Mouse (Mus musculus): ENCODE data around the gene Ddx31. TPM values are rescaled to one million over a fixed set of nuclear protein-coding genes. Genes with fewer than 3 reads are reported as not detected.

The Ddx31 gene
- polyA plus RNA-seq, 1 experiment from 2014 or later: 15.1 TPM

DNA sequence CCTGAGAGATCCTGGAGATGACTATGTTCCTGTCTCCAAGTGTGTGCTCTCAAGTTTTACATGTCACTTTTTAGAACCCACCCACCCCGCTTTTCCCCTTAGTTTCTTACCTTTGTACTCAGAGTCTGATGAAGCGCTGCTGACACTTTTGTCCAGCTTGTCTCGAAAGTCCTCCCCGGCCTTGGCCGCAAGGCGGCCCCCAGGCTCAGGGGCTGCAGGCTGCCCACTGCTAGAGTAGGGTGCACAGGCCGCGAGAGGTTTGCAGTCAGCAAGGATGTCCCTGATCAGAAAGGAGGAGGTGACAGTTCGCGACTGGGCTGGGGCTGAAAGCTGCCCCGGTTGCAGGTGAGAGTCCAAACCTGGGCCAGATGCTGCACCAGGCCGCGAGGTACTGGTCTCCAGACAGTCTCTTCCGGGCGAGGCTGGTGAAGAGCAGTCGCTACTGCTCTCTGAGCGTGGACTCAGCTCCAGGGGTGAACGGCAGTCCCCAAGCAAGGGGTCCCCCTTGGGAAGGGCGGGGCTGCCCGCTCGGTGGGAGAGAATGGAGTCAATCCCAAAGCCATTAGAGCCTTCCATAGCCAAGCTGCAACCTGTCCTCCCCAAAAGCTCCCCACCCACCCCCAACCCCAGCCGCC lies 75.0 kb downstream of the Ddx31 start:
- Histone ChIP-seq H3K36me3 (ENCODE audit: poor library complexity, severe bottlenecking) (no peaks in the 10 kb centered on the region), H3K27me3 (peaks cover 99% of the 10 kb centered on the region), H3K27ac (no peak overlapping the region), H3K9me3 (replicated peaks) (no peaks in the 10 kb centered on the region), H3K4me2 (no peak overlapping the region), H3K9ac (no peak overlapping the region), H3K4me1 (peaks cover 27% of the 10 kb centered on the region), H3K4me3 (no peak overlapping the region)
- no peak for ATAC-seq
- WGBS: 2% methylated on average over 22 of the region's 22 CpGs

DNA sequence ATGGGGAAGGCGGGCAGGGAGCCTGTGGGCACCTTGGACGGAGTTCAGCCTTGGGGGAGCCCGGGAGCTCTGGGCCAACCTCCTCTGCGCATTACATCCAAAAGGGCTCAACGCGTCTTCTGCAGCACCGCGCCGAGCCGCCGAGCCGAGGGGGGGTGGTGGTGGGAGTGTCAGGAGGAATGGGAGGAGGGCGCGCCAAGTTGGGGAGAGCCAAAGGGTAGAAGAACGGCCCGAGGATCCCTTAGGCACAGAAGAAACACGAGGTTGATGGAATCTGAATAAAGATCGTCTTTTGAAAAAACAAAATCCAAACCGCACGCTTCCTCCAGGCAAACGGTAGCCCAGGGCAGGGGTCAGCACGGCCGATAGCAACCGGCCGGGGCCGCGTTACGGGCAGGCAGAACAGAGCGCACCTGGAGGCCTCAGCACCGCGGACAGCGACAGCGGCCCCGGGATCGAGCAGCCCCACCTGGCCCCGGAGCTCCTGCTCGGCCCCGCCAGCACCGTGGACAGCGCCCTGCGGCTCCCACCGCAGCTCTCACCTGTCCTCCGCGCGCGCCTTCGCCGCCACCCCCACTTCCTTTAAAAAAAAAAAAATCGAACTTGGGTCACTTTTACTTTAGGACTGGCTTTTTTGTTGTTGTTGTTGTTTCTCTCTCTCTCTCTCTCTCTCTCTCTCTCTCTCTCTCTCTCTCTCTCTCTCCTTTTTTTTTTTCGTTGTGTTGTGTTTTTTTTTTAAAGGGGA lies 75.7 kb downstream of the Ddx31 start:
- Histone ChIP-seq H3K36me3 (ENCODE audit: poor library complexity, severe bottlenecking) (no peaks in the 10 kb centered on the region), H3K27me3 (peaks cover 99% of the 10 kb centered on the region), H3K27ac (no peak overlapping the region), H3K4me1 (peaks cover 27% of the 10 kb centered on the region), H3K4me3 (0 out of 2 replicates have a peak overlapping the region, but pooled peaks have one; percentile 7), H3K9ac (no peak overlapping the region), H3K9me3 (replicated peaks) (no peaks in the 10 kb centered on the region), H3K4me2 (no peak overlapping the region; the same call in 1 of the 2 replicates)
- no peak for ATAC-seq
- under 1% methylated on average over 50 of the region's 50 CpGs for WGBS

DNA sequence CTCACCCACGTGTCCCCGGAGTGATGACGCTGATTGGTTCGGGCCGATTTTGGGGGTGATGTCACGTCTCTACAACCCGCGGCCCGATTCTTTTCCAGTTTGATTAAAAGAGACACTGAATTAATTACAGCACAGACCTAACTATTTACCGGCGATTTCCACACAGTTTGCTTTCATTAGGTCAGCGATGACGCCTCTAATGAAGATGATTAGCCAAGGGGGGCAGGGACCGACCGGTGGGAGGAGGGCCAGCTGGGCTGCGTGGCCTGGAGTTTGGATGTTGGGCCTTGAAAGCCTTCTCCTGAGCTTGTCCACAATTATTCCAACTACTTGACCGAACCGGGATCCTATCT lies 76.3 kb downstream of the Ddx31 start, which contains the start of gene Barhl1:
Gene Barhl1, minus strand, starts transcription at position 156 of the 353 bp plus-strand sequence.
- Histone ChIP-seq H3K27ac (no peak within 1 kb of the TSS), H3K9ac (no peak within 1 kb of the TSS), H3K4me1 (peaks cover 23% of the 10 kb centered on the region), H3K9me3 (replicated peaks) (no peaks in the 10 kb centered on the region), H3K36me3 (ENCODE audit: poor library complexity, severe bottlenecking) (no peaks in the 10 kb centered on the region), H3K4me2 (peak within 1 kb of the TSS; percentile 32), H3K27me3 (peaks cover 99% of the 10 kb centered on the region), H3K4me3 (0 out of 2 replicates have a peak within 1 kb of the TSS, but pooled peaks have one; percentile 12)
- ATAC-seq: no peak
- 1% methylated on average over 18 of the region's 18 CpGs for WGBS

DNA sequence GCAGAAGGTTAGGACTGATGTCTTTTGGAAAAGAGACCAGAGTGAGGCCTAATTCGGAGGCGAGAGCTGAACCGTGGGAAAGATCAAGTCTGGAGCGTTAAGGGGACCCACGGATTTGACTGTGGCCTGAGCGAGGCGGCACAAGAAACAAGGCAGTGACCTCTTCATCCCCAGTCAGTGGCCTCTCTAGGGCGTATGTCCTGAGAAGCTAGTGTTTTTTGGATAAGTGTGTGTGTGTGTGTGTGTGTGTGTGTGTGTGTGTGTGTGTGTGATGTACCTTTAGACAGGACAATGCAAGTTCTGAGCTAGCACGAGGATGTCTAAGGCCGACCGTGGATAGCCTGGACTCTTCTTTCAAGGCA lies 76.9 kb downstream of the Ddx31 start:
- no peak overlapping the region for H3K9ac ChIP-seq
- no peaks in the 10 kb centered on the region for H3K36me3 ChIP-seq (ENCODE audit: poor library complexity, severe bottlenecking)
- H3K4me2 ChIP-seq: no peak overlapping the region
- H3K27me3 ChIP-seq: peaks cover 99% of the 10 kb centered on the region
- H3K9me3 ChIP-seq (replicated peaks): no peaks in the 10 kb centered on the region
- H3K4me1 ChIP-seq: peaks cover 16% of the 10 kb centered on the region
- H3K4me3 ChIP-seq: no peak overlapping the region
- H3K27ac ChIP-seq: no peak overlapping the region
- WGBS: 3% methylated on average over 8 of the region's 11 CpGs
- no peak for ATAC-seq

DNA sequence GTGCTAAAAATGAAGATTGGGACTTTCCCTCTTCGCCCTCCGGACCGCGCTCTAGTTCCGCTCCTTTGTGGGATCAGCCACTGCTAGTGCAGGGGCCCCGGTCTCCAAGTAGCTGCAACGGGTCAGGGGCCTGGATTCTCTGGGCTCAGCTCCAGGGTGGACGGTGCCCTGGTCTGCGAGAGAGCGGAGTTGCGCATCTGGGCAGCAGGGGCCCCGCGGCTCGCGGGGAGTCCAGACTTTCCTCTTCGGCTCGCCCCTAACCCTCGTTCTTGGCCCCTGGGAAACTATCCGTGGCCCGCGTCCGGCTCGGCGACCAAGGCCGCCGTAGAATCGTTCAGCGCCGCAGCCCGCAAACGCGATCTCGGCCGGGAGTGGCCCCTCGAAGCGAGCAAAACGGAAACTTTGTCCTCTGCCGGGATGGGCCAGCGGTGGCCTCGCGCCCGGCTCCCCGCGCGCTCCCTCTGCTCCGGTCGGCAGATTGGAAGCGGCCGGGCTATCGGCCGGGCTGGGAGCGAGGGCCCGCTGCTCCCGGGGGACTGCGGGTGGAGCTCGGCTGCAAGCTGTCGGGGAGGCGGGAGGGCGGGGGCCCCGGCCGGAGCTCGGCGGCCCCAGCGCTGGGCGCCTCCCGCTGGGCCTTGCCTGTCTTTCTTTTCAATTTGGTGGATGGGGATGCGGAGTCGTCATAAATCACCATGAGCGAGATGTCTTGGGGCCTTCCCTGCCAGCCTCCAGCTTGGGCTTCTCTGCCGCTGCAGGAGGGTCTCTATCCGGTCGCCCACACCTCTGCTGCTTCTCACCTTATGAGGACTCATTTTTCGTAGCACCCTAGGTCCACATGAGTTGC lies 77.5 kb downstream of the Ddx31 start:
- H3K4me2 ChIP-seq: peak overlapping the region; percentile 32
- no peak overlapping the region for H3K9ac ChIP-seq
- peak overlapping the region; percentile 12; the same call in 1 of the 2 replicates for H3K4me3 ChIP-seq
- H3K4me1 ChIP-seq: peaks cover 16% of the 10 kb centered on the region
- no peak overlapping the region for H3K27ac ChIP-seq
- WGBS: under 1% methylated on average over 70 of the region's 73 CpGs
- H3K36me3 ChIP-seq (ENCODE audit: poor library complexity, severe bottlenecking): no peaks in the 10 kb centered on the region
- no peaks in the 10 kb centered on the region for H3K9me3 ChIP-seq (replicated peaks)
- ATAC-seq: no peak
- H3K27me3 ChIP-seq: peaks cover 99% of the 10 kb centered on the region

DNA sequence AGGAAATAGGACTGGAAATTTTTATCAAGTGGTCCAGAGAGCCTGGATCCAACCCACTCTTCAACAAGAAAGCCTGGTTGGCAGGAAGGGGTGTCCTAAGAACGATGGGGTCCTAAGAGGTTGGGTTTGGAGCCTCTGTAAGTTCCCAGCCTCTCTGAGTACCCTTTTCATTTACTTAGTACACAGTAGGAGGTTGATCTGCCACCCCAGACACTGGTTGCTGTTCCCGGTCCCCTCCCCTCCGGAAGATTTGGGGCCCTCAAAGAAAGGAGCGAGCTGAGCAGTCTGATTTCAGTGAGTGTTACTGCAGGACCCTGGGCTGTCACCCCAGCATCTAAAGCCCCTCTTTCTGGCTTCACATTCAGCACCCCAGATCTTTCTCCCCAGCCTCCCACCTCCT lies 78.8 kb downstream of the Ddx31 start:
- H3K4me3 ChIP-seq: no peak overlapping the region
- peaks cover 16% of the 10 kb centered on the region for H3K4me1 ChIP-seq
- H3K27ac ChIP-seq: no peak overlapping the region
- H3K27me3 ChIP-seq: peaks cover 98% of the 10 kb centered on the region
- no peak overlapping the region for H3K9ac ChIP-seq
- ATAC-seq: no peak
- WGBS: 0% methylated on average over 4 of the region's 4 CpGs
- H3K9me3 ChIP-seq (replicated peaks): no peaks in the 10 kb centered on the region
- H3K4me2 ChIP-seq: no peak overlapping the region
- no peaks in the 10 kb centered on the region for H3K36me3 ChIP-seq (ENCODE audit: poor library complexity, severe bottlenecking)

DNA sequence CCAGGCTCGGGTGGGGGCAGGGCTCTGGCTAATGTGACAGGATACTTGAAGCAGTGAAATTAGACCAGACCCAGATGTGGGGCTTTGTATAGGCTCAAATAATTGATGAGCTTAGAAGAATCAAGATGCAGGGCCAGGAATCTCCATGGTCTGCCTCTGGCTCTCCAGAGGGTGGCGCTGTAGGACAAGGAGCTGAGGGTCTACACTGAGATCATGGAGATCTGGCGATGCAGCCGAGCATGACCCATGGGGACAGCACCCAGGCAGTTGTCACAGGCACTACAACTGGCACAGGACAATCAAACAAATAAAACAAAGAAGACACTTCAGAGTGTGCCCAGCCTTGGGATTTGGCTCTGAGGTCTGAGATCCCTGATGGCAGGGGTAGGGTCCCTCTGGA lies 83.7 kb downstream of the Ddx31 start:
- Histone ChIP-seq H3K4me3 (no peak overlapping the region), H3K4me2 (no peak overlapping the region), H3K9me3 (replicated peaks) (no peaks in the 10 kb centered on the region), H3K27ac (no peak overlapping the region), H3K36me3 (ENCODE audit: poor library complexity, severe bottlenecking) (no peaks in the 10 kb centered on the region), H3K27me3 (peaks cover 84% of the 10 kb centered on the region), H3K9ac (no peak overlapping the region), H3K4me1 (no peaks in the 10 kb centered on the region)
- ATAC-seq: peak; percentile 67
- 0% methylated on average over 4 of the region's 4 CpGs for WGBS

DNA sequence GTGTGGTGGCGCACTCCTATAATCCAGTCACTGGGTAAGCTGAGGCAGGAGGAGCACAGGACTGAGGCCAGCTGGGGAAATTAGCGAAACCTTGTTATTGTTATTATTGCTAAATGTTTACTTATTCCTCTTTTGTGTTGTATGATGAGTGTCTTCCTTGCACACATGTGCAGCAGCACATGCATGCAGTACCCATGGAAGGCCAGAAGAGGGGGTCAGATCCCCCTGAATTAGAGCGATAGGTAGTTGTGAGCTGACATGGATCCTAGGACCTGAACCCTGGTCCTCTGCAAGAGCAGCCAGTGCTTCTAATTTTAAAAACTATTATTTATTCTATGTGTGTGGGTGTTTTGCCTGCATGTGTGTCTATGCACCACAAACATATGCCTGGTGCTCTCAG lies 90.4 kb downstream of the Ddx31 start:
- Histone ChIP-seq H3K4me2 (no peak overlapping the region), H3K27ac (no peak overlapping the region), H3K9ac (no peak overlapping the region), H3K9me3 (replicated peaks) (no peaks in the 10 kb centered on the region), H3K4me3 (no peak overlapping the region), H3K4me1 (no peaks in the 10 kb centered on the region), H3K36me3 (ENCODE audit: poor library complexity, severe bottlenecking) (no peaks in the 10 kb centered on the region), H3K27me3 (peaks cover 36% of the 10 kb centered on the region)
- no peak for ATAC-seq
- WGBS: 94% methylated on average over 3 of the region's 3 CpGs

DNA sequence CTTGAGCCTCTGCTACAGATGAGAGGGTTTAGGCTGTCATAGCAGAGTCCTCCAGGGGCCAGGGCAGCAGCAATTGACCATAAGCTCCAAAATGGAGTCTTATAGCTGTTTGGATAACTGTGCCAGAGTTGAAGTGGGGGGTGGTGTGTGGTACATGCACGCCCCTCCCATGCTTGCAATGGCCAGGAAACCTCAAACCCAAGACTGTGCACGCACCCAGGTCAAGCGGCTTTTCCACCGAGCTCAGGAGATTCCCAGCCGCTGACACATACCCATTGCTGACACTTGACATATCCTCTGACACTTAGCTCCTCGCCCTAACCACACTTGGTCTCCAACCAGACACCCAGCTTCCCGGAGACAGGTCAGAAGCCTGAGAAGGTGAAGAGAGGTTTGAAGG lies 98.8 kb downstream of the Ddx31 start:
- H3K27ac ChIP-seq: no peak overlapping the region
- H3K9me3 ChIP-seq (replicated peaks): no peaks in the 10 kb centered on the region
- H3K4me2 ChIP-seq: no peak overlapping the region
- ATAC-seq: no peak
- peaks cover 24% of the 10 kb centered on the region for H3K27me3 ChIP-seq
- WGBS: 83% methylated on average over 7 of the region's 7 CpGs
- H3K9ac ChIP-seq: no peak overlapping the region
- H3K4me3 ChIP-seq: no peak overlapping the region
- H3K4me1 ChIP-seq: peaks cover 22% of the 10 kb centered on the region
- H3K36me3 ChIP-seq (ENCODE audit: poor library complexity, severe bottlenecking): no peaks in the 10 kb centered on the region

DNA sequence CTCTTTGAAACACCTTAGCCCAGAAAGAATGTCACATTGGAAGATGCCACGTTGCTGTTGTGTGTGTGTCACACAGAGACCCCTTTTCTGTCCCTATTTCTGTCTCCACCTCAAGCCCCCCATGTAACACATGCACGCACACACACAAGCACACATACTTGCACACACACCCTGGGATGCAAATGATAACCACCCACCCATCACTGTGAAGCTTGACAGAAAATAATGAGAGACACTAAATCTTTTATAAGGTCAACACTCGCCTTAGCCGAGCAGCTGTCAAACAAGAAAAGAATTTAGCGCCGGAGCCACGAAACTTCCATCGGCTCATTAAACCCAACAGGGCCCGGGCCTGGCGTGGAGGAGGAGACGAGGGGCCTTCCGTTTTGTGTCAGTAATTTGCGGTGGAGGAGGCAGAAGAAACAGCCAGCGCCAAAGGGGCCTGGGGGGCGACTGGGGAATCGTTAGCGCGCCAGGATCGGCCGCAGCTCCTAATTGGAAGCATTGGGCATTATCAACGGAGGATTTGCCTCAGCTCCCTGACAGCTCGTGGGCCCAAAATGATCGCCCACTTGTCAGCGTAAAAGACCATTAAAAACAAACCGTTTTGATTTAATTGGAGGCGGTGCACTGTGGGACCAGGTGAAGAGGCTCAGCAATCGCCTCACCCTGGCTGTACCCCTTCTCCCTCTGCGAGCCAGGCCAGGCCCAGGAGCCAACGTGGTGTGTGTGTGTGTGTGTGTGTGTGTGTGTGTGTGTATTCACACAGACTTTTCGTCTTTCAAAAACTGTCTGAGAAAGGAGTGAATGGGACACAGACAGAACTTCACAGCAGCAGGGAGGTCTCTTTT lies 103.7 kb downstream of the Ddx31 start:
- 9% methylated on average over 30 of the region's 30 CpGs for WGBS
- peak overlapping the region; percentile 73 for H3K27ac ChIP-seq
- H3K9me3 ChIP-seq (replicated peaks): no peaks in the 10 kb centered on the region
- peak overlapping the region; percentile 45 for H3K4me2 ChIP-seq
- peaks cover 36% of the 10 kb centered on the region for H3K4me1 ChIP-seq
- peaks cover 26% of the 10 kb centered on the region for H3K27me3 ChIP-seq
- H3K4me3 ChIP-seq: peak overlapping the region; percentile 7; the same call in 1 of the 2 replicates
- peak; percentile 62; the same call in 1 of the 2 replicates for ATAC-seq
- no peaks in the 10 kb centered on the region for H3K36me3 ChIP-seq (ENCODE audit: poor library complexity, severe bottlenecking)
- H3K9ac ChIP-seq: peak overlapping the region; percentile 46; the same call in 1 of the 2 replicates

DNA sequence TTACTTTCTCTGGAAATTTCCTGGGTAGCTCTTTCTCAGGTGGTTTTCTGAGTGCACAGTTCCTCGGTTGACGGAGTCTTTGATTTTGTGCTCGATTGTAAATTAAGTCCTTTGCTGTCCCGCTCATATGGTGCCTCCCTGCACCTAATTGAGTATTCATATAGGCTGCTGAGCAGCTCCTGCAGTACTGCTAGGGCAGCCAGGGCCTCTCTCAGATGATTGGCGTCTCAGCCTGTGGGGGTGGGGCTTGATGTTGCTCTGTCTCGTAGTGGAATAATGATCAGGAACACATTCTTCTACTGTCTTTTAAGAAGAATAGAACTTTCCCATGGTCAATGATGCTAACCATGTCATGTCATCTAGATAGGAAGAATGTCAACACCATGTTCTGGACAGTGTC lies 105.2 kb downstream of the Ddx31 start:
- peaks cover 29% of the 10 kb centered on the region for H3K4me1 ChIP-seq
- peak overlapping the region; percentile 73; the same call in 1 of the 2 replicates for H3K27ac ChIP-seq
- peaks cover 15% of the 10 kb centered on the region for H3K27me3 ChIP-seq
- peak overlapping the region; percentile 45; the same call in 1 of the 2 replicates for H3K4me2 ChIP-seq
- no peak for ATAC-seq
- H3K9me3 ChIP-seq (replicated peaks): no peaks in the 10 kb centered on the region
- no peaks in the 10 kb centered on the region for H3K36me3 ChIP-seq (ENCODE audit: poor library complexity, severe bottlenecking)
- WGBS: 25% methylated on average over 6 of the region's 6 CpGs
- H3K4me3 ChIP-seq: no peak overlapping the region
- no peak overlapping the region for H3K9ac ChIP-seq
